Mouse (Mus musculus): ENCODE results near the gene Tbcb.
"Not testable (repeated sequence)": the region's sequence is repeated elsewhere in the genome, so short reads cannot be mapped to it uniquely, and the experiment has no call there.

Tbcb gene

DNA sequence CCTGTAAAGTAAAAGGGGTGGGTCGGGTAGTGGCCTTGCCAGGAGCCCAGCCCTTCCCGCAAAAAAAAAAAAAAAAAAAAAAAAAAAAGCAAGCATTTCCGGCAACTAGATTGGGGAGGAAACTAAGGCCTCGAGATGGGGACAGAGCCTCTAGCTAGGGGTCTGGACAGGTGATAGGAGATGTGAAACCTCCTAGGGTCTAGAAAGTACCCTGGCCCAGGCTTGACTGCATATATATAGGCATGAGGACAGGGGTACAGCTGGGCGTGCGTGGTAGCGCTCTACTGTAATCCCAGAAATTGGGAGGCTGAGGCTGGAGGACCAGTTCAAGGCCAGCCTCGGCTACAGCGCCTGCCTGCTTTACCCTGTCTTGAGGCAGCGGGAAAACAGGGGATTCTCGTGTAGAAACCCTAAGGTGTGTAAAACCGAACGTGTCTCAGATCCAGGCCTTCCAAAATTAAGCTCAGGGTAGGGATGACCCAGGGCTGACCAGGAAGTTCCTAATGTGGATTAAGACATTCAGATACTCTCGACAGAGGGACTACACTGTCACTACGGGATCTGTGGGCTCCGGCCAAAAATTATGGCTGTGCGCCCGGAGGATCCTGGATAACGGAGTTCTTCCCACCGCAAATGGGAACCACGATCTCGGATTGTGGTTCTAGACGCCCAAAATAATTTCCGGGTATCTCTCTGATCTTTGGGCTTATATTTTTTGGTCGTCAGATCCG, 37.8 kb downstream of the Tbcb start:
- in situ Hi-C loops (cut with MboI, MseI) = no loop called here

- in situ Hi-C loops (cut with MboI, MseI) = no loop called here
These were observed 38.4 kb downstream of the Tbcb start for GRCm38 (mm10) chr7:30193581-30194100.

DNA sequence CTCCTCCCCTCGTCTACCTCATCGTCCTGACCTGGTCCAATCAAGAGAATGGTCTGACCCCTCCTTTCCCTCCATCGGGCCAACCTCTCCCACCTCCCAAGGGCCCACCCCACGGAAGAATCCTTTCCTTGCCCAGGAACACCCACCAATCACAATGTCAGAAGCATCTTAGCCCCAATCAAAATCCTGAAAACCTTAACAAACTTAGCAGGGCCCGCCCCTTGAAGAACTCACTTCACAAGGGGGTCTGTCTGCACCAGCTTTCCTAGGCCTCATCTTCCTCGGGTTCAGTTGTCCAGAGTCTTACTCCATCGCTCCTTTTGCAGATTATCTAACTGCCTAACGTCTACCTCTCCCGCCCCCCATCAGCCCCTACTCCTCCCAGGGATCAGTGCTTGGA, 39.1 kb downstream of the Tbcb start:
- in situ Hi-C loops (cut with MboI, MseI) = no loop called here

DNA sequence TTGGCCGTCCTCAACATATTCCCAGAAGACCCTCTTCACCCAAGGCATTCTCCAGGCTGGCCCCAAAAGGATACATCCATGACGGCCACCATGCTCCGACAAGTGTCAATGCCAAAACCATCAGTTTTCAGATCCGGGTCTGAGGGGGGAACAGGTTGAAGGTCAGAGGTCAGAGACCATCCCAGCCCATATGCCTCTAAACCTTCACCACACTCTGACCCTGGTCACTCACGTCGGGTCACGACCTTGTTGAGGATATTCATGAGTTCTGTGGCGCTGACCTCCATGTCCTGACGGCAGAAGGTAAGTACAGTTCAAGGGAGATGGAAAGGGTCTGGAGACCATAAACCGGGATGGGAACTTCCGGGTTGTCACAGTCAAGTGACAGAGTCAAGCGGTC, 40.0 kb downstream of the Tbcb start:
- in situ Hi-C loops (cut with MboI, MseI) = no loop called here

GRCm38 (mm10) chr7:30189116-30189491, 43.0 kb downstream of the Tbcb start:
- in situ Hi-C loops (cut with MboI, MseI) = no loop called here

DNA sequence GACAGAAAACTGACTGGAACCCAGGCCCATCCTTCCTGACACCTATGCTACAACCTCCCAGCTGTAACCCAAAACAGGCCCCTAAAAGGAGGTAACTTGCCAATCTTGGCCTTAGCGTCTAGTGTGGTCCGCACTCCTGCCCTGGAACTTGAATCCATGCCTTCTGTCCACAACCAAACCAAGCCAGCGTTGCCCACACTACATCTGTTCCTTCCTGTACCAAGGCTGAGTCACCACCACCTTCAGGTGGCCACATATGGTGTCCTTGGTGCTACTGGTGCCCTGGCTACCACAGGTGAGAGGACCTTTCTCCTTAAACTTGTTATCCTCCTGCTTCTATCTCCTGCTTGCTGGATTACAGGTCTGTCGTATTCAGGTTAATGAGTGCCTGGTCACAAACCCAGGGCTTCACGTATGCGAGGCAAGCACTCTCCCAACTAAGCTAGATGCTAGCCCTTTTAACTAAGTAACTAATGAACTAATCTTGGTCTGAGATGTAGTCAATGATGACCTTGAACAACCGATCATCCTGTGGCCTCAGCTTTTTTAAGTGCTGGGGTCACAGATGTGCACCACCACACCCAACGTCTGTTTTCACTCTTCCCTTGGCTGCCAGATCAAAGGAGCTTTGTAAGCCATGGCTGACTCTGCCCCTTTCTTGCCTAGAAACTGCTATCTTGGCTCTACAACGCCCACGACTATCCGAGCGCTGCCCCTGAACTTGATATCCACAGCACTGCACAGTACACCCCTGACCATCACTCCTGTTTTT, 43.5 kb downstream of the Tbcb start:
- in situ Hi-C loops (cut with MboI, MseI) = no loop called here

DNA sequence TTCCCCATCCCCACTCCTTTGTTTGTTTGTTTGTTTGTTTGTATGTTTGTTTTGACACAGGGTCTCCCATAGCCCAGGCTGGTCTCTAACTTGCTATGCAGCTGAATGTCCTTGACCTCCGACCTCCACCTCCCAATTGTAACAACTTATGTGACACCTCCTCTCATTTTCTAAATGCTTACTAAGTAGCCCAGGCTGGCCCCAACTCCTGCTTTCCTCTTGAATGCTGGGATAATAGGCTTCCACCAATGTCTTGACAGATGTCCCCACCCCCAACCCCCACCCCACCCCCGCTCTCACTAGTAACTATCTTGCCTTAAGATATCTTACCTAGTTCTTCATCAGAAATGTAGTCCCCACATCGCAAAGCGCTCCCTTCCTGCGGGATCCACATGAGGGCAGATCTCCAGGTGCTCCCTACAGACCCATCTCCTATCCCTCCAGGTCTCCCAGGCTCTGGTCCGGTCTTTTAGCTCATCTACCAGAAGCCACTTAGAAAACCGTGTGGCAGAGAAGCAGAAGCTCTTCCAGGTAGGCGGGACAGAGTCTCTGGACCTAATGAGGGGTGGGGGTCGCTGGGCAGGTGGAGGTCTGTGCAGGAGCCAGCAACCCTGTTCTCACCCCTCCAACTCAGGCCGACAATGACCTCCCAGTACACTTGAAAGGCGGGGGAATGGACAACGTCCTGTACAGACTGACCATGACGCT, 47.3 kb downstream of the Tbcb start:
- in situ Hi-C loops (cut with MboI, MseI) = no loop called here

- in situ Hi-C loops (cut with MboI, MseI) = no loop called here
These were observed 48.2 kb downstream of the Tbcb start, which contains the start of gene Cox7a1 for GRCm38 (mm10) chr7:30183879-30184289. Cox7a1 (plus strand) TSS chr7:30184144.

- in situ Hi-C loops (cut with MboI, MseI) = not testable (repeated sequence)
These were observed 48.9 kb downstream of the Tbcb start for GRCm38 (mm10) chr7:30183189-30183588.

DNA sequence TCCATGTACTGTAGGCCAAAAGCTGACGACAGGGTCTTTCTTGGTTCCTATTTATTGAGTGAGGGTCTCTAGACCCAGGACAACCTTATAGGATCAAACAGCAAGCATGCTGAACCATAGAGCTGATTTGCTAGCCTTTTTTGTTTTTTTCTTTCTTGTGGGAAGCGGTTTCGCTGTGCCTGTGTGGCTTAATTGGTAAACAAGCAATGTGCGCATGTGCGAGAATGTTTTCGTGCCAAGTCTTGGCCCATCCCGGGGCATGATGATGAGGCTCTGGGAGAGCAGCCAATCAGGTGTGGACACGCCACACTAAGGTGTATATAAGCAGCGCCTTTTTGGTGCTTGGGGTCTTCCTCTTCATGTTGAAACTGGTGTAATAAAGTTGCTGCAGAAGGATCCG, 50.1 kb downstream of the Tbcb start:
- in situ Hi-C loops (cut with MboI, MseI) = not testable (repeated sequence)

DNA sequence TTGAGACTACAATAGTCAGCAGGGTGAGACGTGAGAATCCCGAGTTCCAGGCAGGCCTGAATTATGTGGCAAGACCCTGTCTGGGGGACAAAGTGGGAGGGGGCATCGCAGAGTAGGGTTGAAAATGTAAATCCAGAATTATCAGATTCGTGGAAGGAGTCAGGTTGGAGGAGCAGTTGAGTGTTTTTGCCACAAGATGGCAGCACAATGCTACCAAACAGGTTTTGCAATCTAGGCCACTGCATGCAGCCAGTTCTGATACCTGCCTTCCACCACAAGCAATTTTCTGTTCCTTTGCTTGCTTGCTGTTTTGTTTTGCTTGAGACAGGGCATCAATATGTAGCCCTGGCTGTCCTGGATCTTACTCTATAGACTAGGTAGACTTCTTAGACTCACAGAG, 50.8 kb downstream of the Tbcb start:
- in situ Hi-C loops (cut with MboI, MseI) = no loop called here

DNA sequence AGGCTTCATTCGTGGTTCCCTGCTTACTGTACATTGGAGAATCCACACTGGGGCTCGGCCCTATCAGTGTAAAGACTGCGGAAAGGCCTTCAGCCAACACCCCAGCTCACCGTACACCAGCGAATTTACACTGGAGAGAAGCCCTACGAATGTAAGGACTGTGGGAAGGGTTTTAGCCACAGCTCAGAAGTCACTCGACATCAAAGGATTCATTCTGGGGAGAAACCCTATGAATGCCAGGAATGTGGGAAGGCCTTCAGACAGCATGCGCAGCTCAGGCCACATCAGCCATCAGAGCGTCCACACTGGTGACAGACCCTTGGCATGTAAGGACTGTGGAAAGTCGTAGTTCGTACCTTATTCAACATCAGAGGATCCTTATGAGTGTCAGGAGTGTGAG, 53.8 kb downstream of the Tbcb start:
- in situ Hi-C loops (cut with MboI, MseI) = no loop called here

- in situ Hi-C loops (cut with MboI, MseI) = no loop called here
These were observed 55.6 kb downstream of the Tbcb start for GRCm38 (mm10) chr7:30176474-30176873.

Measured in T-helper 17 cell (primary cell).